Mouse (Mus musculus) heart, embryonic 13.5 days (tissue): ENCODE results near the gene Uba1. TPM values are rescaled to one million over a fixed set of nuclear protein-coding genes. Genes with fewer than 3 reads are reported as not detected.

ENCODE experiments used
- ATAC-seq: fragments of 200-750 bp; cut with Nextera tagmentation; 2 replicates; pipeline ENCODE4 v1.8.0; 2017; ENCODE audit warnings: moderate TSS enrichment; ENCODE audit not compliant: insufficient number of reproducible peaks, low FRiP score, low TSS enrichment; ENCODE audit errors: extremely low read depth
- H3K27ac ChIP-seq: fragments of 300-500 bp; sonication (generic); replicated peaks from 2 replicates; pipeline ENCODE4 v1.5.1; 2015; ENCODE audit warnings: moderate library complexity, mild to moderate bottlenecking, inconsistent platforms
- H3K27me3 ChIP-seq: fragments of 300-500 bp; sonication (generic); replicated peaks from 2 replicates; pipeline ENCODE4 v1.6.1; 2015; ENCODE audit warnings: mild to moderate bottlenecking, inconsistent platforms
- H3K36me3 ChIP-seq: fragments of 300-500 bp; sonication (generic); 2 replicates; pipeline ENCODE4 v1.6.1; 2015; ENCODE audit warnings: mild to moderate bottlenecking, inconsistent platforms
- H3K4me1 ChIP-seq: fragments of 300-500 bp; sonication (generic); 2 replicates; pipeline ENCODE4 v1.6.1; 2015; ENCODE audit warnings: inconsistent platforms
- H3K4me2 ChIP-seq: fragments of 300-500 bp; sonication (generic); 2 replicates; pipeline ENCODE4 v1.6.1; 2015; ENCODE audit warnings: inconsistent platforms, mild to moderate bottlenecking, moderate library complexity
- H3K4me3 ChIP-seq: fragments of 300-500 bp; sonication (generic); 2 replicates; pipeline ENCODE4 v1.5.1; 2015; ENCODE audit warnings: moderate library complexity, mild to moderate bottlenecking, inconsistent platforms
- H3K9ac ChIP-seq: fragments of 300-500 bp; sonication (generic); 2 replicates; pipeline ENCODE4 v1.6.1; 2015; ENCODE audit warnings: inconsistent platforms, mild to moderate bottlenecking, moderate library complexity
- H3K9me3 ChIP-seq: fragments of 300-500 bp; sonication (generic); 2 replicates; pipeline ENCODE4 v1.6.1; 2016; ENCODE audit warnings: inconsistent platforms
- WGBS: fragments of 180-500 bp; shearing (Covaris S2); methylation state at CpG from one replicate; pipeline ENCODE4 v1.1.7; 2015; ENCODE audit warnings: mixed read lengths; 5-methylcytosine and 5-hydroxymethylcytosine counted together
- polyA plus RNA-seq: library from polyadenylated mRNA; unstranded; fragments of >200 nt; fragmentation: Nextera tagmentation; extraction: Ambion mirVana; gene quantifications from 2 replicates; pipeline ENCODE4 v1.2.1, GENCODE M21; 2015

Gene Uba1
- polyA plus RNA-seq, 1 experiment from 2014 or later, result 165 TPM

DNA sequence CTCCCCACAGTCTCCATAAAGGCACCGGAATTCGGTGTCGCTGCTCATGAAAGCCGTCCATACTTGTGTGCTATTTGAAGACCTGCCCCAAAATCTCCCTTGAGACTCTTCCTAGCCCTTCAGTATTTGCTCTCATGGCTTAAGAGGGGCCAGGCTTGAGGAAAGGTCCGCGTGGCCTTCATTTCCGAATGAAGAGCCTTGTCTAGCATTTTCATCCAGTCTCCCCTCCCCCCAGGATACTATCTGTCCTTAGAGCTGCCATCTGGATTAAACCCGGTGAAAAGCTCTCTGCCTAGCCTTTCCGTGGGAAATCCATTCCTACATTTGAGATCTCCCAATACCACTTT lies 5.3 kb downstream of the Uba1 start:
- no peaks in the 10 kb centered on the region for H3K9me3 ChIP-seq
- peaks cover 26% of the 10 kb centered on the region for H3K4me1 ChIP-seq
- 11% methylated on average over 9 of the region's 9 CpGs for WGBS
- no peaks in the 10 kb centered on the region for H3K27me3 ChIP-seq
- peak overlapping the region; percentile 86 for H3K9ac ChIP-seq
- peak; percentile 3; the same call in 1 of the 2 replicates for ATAC-seq
- peak overlapping the region; percentile 84 for H3K27ac ChIP-seq
- peak overlapping the region; percentile 75 for H3K4me2 ChIP-seq
- peak overlapping the region; percentile 71 for H3K4me3 ChIP-seq
- H3K36me3 ChIP-seq, result peaks cover 28% of the 10 kb centered on the region

GRCm38 (mm10) chrX:20687519-20688067 lies 29.5 kb downstream of the Uba1 start, which contains the start of gene Cdk16:
Gene Cdk16, plus strand, starts transcription at chrX:20687954.
- peak within 1 kb of the TSS; percentile 96 for H3K9ac ChIP-seq
- peaks cover 29% of the 10 kb centered on the region for H3K4me1 ChIP-seq
- H3K4me2 ChIP-seq, result peak within 1 kb of the TSS; percentile 80
- no peaks in the 10 kb centered on the region for H3K9me3 ChIP-seq
- ATAC-seq, result peak; percentile 82
- peaks cover 11% of the 10 kb centered on the region for H3K36me3 ChIP-seq
- H3K27ac ChIP-seq, result peak within 1 kb of the TSS; percentile 99
- peak within 1 kb of the TSS; percentile 75 for H3K4me3 ChIP-seq
- no peaks in the 10 kb centered on the region for H3K27me3 ChIP-seq
- 12% methylated on average over 16 of the region's 16 CpGs for WGBS

- ATAC-seq, result peak; percentile 90
- Histone ChIP-seq H3K4me3 (peak overlapping the region; percentile 75), H3K4me2 (peak overlapping the region; percentile 80), H3K4me1 (peaks cover 29% of the 10 kb centered on the region), H3K27me3 (no peaks in the 10 kb centered on the region), H3K27ac (peak overlapping the region; percentile 99), H3K9me3 (no peaks in the 10 kb centered on the region), H3K36me3 (peaks cover 11% of the 10 kb centered on the region), H3K9ac (peak overlapping the region; percentile 96)
- WGBS, result 7% methylated on average over 18 of the region's 33 CpGs
These were observed 30.0 kb downstream of the Uba1 start for GRCm38 (mm10) chrX:20688068-20688547.

DNA sequence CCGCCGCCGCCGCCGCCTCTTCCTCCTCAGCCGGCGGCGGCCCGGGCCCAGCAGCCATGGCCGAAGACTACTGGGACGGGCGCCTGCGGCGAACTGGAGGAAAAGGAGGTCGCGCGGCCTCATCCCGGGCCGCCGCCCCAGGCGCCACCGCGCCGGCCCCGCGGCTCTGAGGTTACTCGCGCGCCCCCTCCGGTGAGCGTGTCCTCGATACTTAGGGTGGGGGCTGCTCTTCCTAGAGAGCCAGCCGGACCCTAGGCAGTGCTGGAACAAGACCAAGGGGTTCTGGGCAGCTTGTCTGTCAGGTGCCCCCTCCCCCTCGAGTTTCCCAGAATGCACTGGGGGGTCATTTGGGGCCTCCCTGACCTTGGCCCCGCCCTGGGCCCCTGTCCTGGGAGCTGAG lies 30.5 kb downstream of the Uba1 start:
- Histone ChIP-seq H3K27me3 (no peaks in the 10 kb centered on the region), H3K27ac (peak overlapping the region; percentile 99), H3K36me3 (peaks cover 14% of the 10 kb centered on the region), H3K9me3 (no peaks in the 10 kb centered on the region), H3K9ac (peak overlapping the region; percentile 96), H3K4me2 (peak overlapping the region; percentile 80), H3K4me3 (peak overlapping the region; percentile 75), H3K4me1 (peaks cover 29% of the 10 kb centered on the region)
- WGBS, result 6% methylated on average over 3 of the region's 35 CpGs
- ATAC-seq, result peak; percentile 61

DNA sequence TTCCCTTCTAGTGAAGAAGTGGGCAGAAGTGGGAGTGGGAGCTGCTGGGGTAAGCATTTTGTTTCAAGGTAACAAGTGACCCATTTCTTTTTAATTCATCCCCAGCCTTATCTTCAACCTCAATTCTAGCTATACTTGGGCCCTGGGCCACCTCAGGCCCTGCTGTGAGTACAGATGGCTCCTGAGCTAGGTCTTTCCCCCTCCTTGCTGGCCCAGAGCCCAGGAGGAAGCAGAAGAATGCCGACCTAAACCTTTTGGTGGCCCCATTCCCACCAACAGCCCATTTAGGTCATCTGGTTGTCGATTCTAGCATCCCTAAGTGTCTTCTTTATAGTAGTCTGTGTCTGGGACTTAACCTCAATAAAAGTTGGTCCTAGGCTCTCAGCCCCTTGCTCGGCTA lies 33.4 kb downstream of the Uba1 start:
- WGBS, result 65% methylated on average over 3 of the region's 3 CpGs
- Histone ChIP-seq H3K9ac (no peak overlapping the region), H3K4me2 (no peak overlapping the region), H3K9me3 (no peaks in the 10 kb centered on the region), H3K27me3 (no peaks in the 10 kb centered on the region), H3K27ac (no peak overlapping the region), H3K4me1 (peaks cover 26% of the 10 kb centered on the region), H3K4me3 (no peak overlapping the region), H3K36me3 (peaks cover 39% of the 10 kb centered on the region)
- no peak for ATAC-seq

DNA sequence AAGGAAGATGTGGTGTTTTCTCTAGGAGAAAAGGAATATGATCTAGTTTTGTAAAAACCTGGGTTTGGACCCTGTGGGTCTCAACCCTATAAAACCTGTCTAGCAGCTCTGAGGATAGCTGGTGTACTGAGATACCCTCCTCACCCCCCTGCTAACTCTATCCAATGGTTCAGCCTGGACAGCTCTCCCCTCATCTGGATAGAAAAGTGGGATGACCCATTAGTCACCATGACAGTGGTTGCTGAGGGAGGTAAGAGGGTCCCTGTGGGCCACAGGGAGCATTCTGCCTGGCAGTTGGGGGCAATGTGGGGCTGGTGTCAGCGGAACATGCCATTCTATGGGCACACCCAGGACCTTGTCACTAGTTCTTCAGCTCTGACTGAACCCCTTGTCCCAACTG lies 34.5 kb downstream of the Uba1 start:
- no peak overlapping the region for H3K27ac ChIP-seq
- no peak overlapping the region for H3K4me2 ChIP-seq
- peaks cover 50% of the 10 kb centered on the region for H3K36me3 ChIP-seq
- no peak overlapping the region for H3K4me3 ChIP-seq
- peaks cover 21% of the 10 kb centered on the region for H3K4me1 ChIP-seq
- 83% methylated on average over 1 of the region's 1 CpGs for WGBS
- no peak overlapping the region for H3K9ac ChIP-seq
- no peaks in the 10 kb centered on the region for H3K9me3 ChIP-seq
- no peak for ATAC-seq
- H3K27me3 ChIP-seq, result no peaks in the 10 kb centered on the region

DNA sequence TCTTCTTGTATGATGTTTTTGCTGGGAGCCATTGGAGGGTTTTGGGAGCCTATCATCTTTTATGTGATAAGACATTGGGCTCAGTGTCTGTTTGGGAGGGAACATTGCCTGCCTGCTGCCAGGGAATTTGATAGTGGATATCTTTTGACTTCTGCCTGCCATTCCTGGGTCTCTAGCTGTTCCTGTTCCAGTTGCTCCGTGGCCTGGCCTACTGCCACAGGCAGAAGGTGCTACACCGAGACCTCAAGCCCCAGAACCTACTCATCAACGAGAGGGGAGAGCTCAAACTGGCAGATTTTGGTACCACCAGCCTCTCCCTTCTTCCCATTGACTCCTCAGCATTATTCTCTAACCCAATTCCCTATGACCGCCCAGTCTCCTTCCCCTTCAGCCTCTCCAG lies 37.7 kb downstream of the Uba1 start:
- peaks cover 74% of the 10 kb centered on the region for H3K36me3 ChIP-seq
- no peak for ATAC-seq

DNA sequence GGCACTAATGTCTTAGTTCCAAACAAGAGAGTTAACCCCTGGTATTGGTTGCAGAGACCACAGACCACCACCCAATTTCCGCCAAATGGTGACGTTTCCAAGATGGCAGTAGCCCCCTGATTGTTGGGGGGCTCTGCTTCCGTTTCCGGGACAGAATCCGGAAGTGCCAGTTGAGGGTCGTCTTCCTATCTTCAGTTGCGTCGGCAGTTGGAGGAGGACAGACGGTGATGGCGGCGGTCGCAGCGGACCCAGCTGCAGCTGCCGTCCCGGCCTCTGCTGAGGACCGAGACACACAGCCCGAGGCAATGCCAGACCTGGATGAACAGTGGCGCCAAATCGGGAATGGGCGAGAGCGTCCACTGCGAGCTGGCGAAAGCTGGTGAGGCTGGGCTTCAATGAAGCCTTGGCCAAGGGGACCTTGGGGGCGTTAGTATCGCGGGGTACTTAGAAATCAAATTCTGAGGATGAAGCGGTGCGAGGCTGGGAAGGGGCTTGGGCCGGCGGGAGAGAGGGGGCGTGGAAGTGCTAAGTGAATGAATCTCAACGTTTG lies 45.7 kb downstream of the Uba1 start, which contains the start of gene Usp11:
Gene Usp11 (plus strand): TSS at position 166 of the 550 bp plus-strand sequence.
- ATAC-seq, result no peak
- WGBS, result 13% methylated on average over 32 of the region's 32 CpGs
- Histone ChIP-seq H3K4me3 (peak within 1 kb of the TSS; percentile 66), H3K4me2 (peak within 1 kb of the TSS; percentile 64), H3K27me3 (no peaks in the 10 kb centered on the region), H3K36me3 (peaks cover 13% of the 10 kb centered on the region), H3K4me1 (no peaks in the 10 kb centered on the region), H3K9me3 (no peaks in the 10 kb centered on the region), H3K9ac (peak within 1 kb of the TSS; percentile 84), H3K27ac (peak within 1 kb of the TSS; percentile 96)

More for the DNA sequence above, 37.7 kb downstream of the Uba1 start:
- Histone ChIP-seq H3K4me1 (peaks cover 6% of the 10 kb centered on the region), H3K4me2 (no peak overlapping the region), H3K4me3 (no peak overlapping the region), H3K9ac (no peak overlapping the region), H3K27me3 (no peaks in the 10 kb centered on the region), H3K27ac (no peak overlapping the region), H3K9me3 (no peaks in the 10 kb centered on the region)
- 65% methylated on average over 4 of the region's 4 CpGs for WGBS

DNA sequence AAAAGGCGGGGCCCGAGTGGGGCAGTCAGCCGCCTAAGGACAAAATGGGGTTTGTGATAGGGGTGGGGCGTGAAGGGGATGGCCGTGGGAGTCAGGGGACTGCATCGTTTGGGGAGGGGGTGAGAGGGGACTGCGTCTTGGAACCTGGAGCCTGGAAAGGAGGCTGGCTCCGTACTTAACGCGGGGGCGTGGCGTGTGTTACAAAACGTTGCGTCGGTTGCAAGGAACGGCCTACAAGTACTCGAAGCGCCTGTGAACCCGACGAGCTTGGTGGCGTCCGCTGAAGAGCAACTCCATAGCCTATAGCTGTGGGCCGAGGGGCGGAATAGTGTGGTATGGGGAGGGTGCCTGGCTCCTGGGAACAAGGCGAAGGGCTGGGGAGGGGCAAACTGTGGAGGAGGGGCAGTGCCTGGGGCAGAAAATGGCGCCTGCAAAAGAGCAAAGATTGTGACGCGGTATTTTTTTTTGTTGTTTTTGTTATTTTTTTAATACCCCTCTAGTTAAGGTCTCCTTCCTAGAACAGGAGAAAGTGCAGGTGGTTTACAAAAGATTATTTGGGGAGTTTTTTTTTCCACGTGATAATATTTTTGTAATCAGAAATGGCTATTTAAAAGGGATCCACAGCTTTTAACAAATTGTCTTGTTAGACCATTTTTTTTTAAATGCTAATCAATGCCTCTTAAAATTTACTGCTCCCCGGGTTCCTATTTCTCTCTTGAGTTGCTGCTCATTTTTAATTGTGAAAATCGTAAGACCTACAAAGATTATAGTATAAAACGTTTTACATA lies 46.4 kb downstream of the Uba1 start:
- peak overlapping the region; percentile 66 for H3K4me3 ChIP-seq
- 17% methylated on average over 32 of the region's 32 CpGs for whole genome bisulfite sequencing
- no peaks in the 10 kb centered on the region for H3K4me1 ChIP-seq
- peak overlapping the region; percentile 64 for H3K4me2 ChIP-seq
- H3K27me3 ChIP-seq, result no peaks in the 10 kb centered on the region
- peak; percentile 91 for ATAC-seq
- H3K9ac ChIP-seq, result peak overlapping the region; percentile 84
- peaks cover 6% of the 10 kb centered on the region for H3K36me3 ChIP-seq
- H3K9me3 ChIP-seq, result no peaks in the 10 kb centered on the region
- peak overlapping the region; percentile 96 for H3K27ac ChIP-seq

GRCm38 (mm10) chrX:20705083-20705402 lies 46.9 kb downstream of the Uba1 start:
- no peaks in the 10 kb centered on the region for H3K9me3 ChIP-seq
- H3K4me2 ChIP-seq, result peak overlapping the region; percentile 64
- no peaks in the 10 kb centered on the region for H3K4me1 ChIP-seq
- H3K9ac ChIP-seq, result peak overlapping the region; percentile 84
- no peaks in the 10 kb centered on the region for H3K27me3 ChIP-seq
- H3K27ac ChIP-seq, result peak overlapping the region; percentile 96
- ATAC-seq, result no peak
- peaks cover 3% of the 10 kb centered on the region; the same call in 1 of the 2 replicates for H3K36me3 ChIP-seq
- WGBS, result 30% methylated on average over 3 of the region's 3 CpGs
- peak overlapping the region; percentile 66 for H3K4me3 ChIP-seq

DNA sequence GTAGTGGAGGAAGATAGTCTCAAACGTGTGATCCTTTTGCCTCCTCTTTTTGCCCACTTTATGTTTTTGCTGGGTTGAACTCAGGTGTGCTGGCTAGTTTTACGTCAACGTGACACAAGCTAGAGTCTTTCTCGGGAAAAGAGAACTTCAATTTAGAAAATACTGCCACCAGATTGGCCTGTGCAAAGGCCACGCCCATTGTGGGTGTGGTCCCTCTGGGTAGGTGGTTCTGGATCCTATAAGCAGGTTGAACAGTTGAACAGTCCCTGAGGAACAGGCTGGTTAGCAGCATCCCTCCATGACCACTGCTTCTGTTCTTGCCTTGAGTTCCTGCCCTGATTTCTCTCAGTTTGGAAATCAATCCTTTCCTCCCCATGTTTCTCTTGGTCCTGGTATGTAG lies 70.6 kb downstream of the Uba1 start:
- no peak overlapping the region for H3K27ac ChIP-seq
- H3K9ac ChIP-seq, result no peak overlapping the region
- H3K9me3 ChIP-seq, result no peaks in the 10 kb centered on the region
- no peak for ATAC-seq
- no peaks in the 10 kb centered on the region for H3K27me3 ChIP-seq
- WGBS, result 75% methylated on average over 5 of the region's 5 CpGs
- H3K4me1 ChIP-seq, result no peaks in the 10 kb centered on the region
- no peaks in the 10 kb centered on the region for H3K36me3 ChIP-seq
- H3K4me3 ChIP-seq, result no peak overlapping the region
- H3K4me2 ChIP-seq, result no peak overlapping the region
